Mouse (Mus musculus): Measurements from ENCODE around the gene Zfp846. TPM values are rescaled to one million over a fixed set of nuclear protein-coding genes. Genes with fewer than 3 reads are reported as not detected.

Zfp846 gene
- total and polyA plus RNA-seq, 3 experiments, result 10.2 to 11.2 TPM; not detected in 1

DNA sequence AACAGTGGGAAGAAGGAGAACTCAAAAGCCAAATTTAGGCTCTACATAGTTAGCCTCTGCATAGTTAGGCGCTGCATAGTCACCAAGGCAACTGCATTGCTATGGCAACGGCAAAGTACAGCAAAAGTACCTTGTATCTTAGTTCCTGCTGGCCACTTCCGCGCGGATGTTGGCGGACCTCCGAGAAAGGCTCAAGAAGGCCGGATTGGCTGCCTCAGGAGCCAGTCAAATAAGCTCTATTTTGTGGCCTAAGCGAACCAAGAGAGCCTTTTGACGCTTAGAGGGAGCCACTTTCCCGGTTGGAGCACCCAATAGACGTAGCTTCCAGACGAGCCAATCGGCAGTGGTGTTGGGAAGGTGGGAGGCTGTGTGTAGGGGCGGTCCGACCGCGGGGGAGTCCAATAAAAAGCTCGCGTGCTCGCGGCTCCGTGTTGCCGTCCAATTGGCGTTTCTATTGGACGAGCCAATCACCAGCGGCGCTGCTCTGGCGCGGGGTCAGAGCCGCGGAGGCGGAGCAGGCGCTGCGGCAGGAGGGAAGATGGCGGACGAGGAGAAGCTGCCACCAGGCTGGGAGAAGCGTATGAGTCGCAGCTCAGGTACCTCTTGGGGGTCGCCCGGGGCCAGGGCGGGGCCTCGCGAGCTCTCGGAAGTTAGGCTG is 70.6 kb downstream of the Zfp846 start, which contains the start of gene Pin1:
Pin1 (plus strand) TSS at position 494 of the 658 bp plus-strand sequence.
- Histone ChIP-seq H3K4me3 (ENCODE audit: control insufficient read depth in 1 of 2, insufficient read depth in 1 of 2, low read depth in 2 of 2, low read length in 2 of 2) (peak within 1 kb of the TSS; percentile 63 to 69), H3K4me1 (ENCODE audit: control insufficient read depth in 1 of 2, insufficient read depth in 2 of 2, low read length in 2 of 2) (peaks cover 15 to 27% of the 10 kb centered on the region in 2 experiments), H3K27me3 (ENCODE audit: control insufficient read depth in 1 of 2, insufficient read depth in 2 of 2, low read length in 2 of 2) (no peaks in the 10 kb centered on the region), H3K9me3 (replicated peaks; ENCODE audit: insufficient read depth, low read length) (no peaks in the 10 kb centered on the region), H3K27ac (ENCODE audit: control insufficient read depth, low read depth, low read length) (peak within 1 kb of the TSS; percentile 31), H3K9ac (ENCODE audit: control insufficient read depth, low read depth, low read length, poor library complexity, severe bottlenecking) (peak within 1 kb of the TSS; percentile 80), H3K36me3 (ENCODE audit: control insufficient read depth in 1 of 2, insufficient read depth in 2 of 2, low read length in 2 of 2) (peaks cover 23 to 41% of the 10 kb centered on the region in 2 experiments), H3K79me2 (ENCODE audit: control insufficient read depth, insufficient read depth, low read length, poor library complexity) (peaks cover 49% of the 10 kb centered on the region)
- no peak for TF ChIP-seq POLR2AphosphoS2 (IDR thresholded peaks at IDR 0.05; ENCODE audit: low read length)
- TF ChIP-seq NELFE (IDR thresholded peaks at IDR 0.05; ENCODE audit: low read depth, low read length), result no peak
- no peak for TF ChIP-seq ZNF384 (IDR thresholded peaks at IDR 0.05; ENCODE audit: low read depth, low read length)
- peak in 1 of 2 experiments; percentile 98; a peak in 2 of 4 replicates for TF ChIP-seq POLR2A (IDR thresholded peaks at IDR 0.05; ENCODE audit: control insufficient read depth in 1 of 2, insufficient read depth in 1 of 2, low read depth in 1 of 2, low read length in 2 of 2, poor library complexity in 1 of 2)
- peak; percentile 80 for TF ChIP-seq TBP (IDR thresholded peaks at IDR 0.05; ENCODE audit: low read depth, low read length)
- DNase-seq (ENCODE audit: low read depth, low spot score), result peak; percentile 100

DNA sequence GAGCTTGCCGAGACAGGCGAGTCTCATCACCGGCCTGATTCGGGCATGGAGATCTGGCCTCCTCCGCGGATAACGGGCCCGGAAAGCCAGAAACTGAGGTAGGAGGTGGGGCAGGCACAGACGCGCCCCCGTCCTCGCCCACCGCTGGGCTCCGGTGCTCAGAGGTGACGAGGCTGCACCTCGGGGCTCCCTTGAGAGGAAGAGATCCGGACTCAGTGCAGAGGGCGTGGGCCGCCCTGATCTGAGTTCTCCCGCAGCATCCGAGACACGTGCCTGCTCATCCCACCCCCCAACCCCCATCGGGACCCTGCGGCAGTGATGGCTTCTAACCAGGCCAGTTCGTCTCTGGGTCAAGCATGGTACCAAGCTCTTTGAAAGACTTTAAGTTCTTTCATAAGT is 71.2 kb downstream of the Zfp846 start:
- TF ChIP-seq MEF2A (IDR thresholded peaks at IDR 0.05; ENCODE audit: extremely low read depth, insufficient replicate concordance, low read depth, low read length, poor library complexity, severe bottlenecking) (no peak), ZMIZ1 (IDR thresholded peaks at IDR 0.05; ENCODE audit: low read depth, low read length) (no peak), ETS1 (IDR thresholded peaks at IDR 0.05; ENCODE audit: low read depth, low read length) (no peak), HCFC1 (IDR thresholded peaks at IDR 0.05; ENCODE audit: low read depth, low read length) (no peak), MAZ (IDR thresholded peaks at IDR 0.05; ENCODE audit: low read depth, low read length) (no peak), CHD1 (IDR thresholded peaks at IDR 0.05; ENCODE audit: low read depth, low read length) (no peak), E2F4 (IDR thresholded peaks at IDR 0.05; ENCODE audit: borderline replicate concordance, low read depth, low read length) (no peak), POLR2AphosphoS5 (IDR thresholded peaks at IDR 0.05; ENCODE audit: borderline replicate concordance, low read depth, low read length) (no peak), MXI1 (IDR thresholded peaks at IDR 0.05; ENCODE audit: low read depth, low read length) (no peak), NELFE (IDR thresholded peaks at IDR 0.05; ENCODE audit: low read depth, low read length) (no peak), SIN3A (IDR thresholded peaks at IDR 0.05; ENCODE audit: low read length) (no peak), ZNF384 (IDR thresholded peaks at IDR 0.05; ENCODE audit: low read depth, low read length) (no peak), RCOR1 (IDR thresholded peaks at IDR 0.05; ENCODE audit: low read depth, low read length) (no peak), USF2 (IDR thresholded peaks at IDR 0.05; ENCODE audit: borderline replicate concordance in 1 of 2, insufficient read depth in 1 of 2, low read depth in 1 of 2, low read length in 2 of 2) (no peak), EP300 (IDR thresholded peaks at IDR 0.05; ENCODE audit: low read depth in 1 of 2, low read length in 2 of 2) (no peak)
- Histone ChIP-seq H3K27me3 (ENCODE audit: control insufficient read depth in 1 of 2, insufficient read depth in 2 of 2, low read length in 2 of 2) (no peaks in the 10 kb centered on the region), H3K4me3 (ENCODE audit: control insufficient read depth in 1 of 2, insufficient read depth in 1 of 2, low read depth in 2 of 2, low read length in 2 of 2) (peak overlapping the region; percentile 63 to 69), H3K9ac (ENCODE audit: control insufficient read depth, low read depth, low read length, poor library complexity, severe bottlenecking) (peak overlapping the region; percentile 80), H3K27ac (ENCODE audit: control insufficient read depth, low read depth, low read length) (peak overlapping the region; percentile 31), H3K79me2 (ENCODE audit: control insufficient read depth, insufficient read depth, low read length, poor library complexity) (peaks cover 53% of the 10 kb centered on the region), H3K36me3 (ENCODE audit: control insufficient read depth in 1 of 2, insufficient read depth in 2 of 2, low read length in 2 of 2) (peaks cover 27 to 40% of the 10 kb centered on the region in 2 experiments), H3K9me3 (replicated peaks; ENCODE audit: insufficient read depth, low read length) (no peaks in the 10 kb centered on the region), H3K4me1 (ENCODE audit: control insufficient read depth in 1 of 2, insufficient read depth in 2 of 2, low read length in 2 of 2) (peaks cover 15 to 27% of the 10 kb centered on the region in 2 experiments)
- DNase-seq (ENCODE audit: low read depth, low spot score), result no peak
